Comparison of ENCODE assay signal across 8 mouse cellular contexts in the genomic region with DNA sequence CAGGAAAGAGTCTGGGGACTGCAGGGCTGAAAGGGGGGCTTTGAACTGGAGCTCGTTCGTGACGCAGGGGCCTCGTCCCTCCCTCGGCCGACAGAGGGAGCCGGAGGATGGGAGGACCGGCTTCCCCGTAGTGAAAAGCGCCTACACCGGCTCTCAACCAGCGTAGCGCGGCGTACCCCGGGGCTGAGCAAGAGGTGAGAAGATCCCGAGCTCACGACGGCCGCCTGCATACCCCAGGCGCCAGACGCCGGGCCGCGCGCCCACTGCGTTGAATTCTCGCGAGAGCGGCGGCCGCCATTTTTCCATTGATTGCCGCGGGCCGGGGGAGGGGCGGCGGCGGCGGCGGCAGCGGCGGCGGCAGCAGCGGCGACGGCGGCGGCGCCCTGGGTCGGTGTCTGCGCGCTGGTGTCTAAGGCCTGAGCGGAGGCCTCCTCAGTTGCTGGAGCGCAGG. TPM values are rescaled to one million over a fixed set of nuclear protein-coding genes. Genes with fewer than 3 reads are reported as not detected.
DNase-seq lines count a peak whose midpoint lies in the region; ATAC-seq and TF ChIP-seq lines count a peak whose summit lies in the region.

Gene Usp47 (plus strand): TSS at position 355 of the 451 bp plus-strand sequence.

- H3K9ac ChIP-seq in hindbrain, embryonic 11.5 days (ENCODE audit: low read depth, low read length): peak within 1 kb of the TSS; percentile 99
- peak within 1 kb of the TSS; percentile 96 for H3K9ac ChIP-seq in lung, postnatal 0 days (replicated peaks; ENCODE audit: low read depth)

- no peaks in the 10 kb centered on the region for H3K4me1 ChIP-seq in hindbrain, embryonic 11.5 days (replicated peaks; ENCODE audit: control insufficient read depth, insufficient read depth, low read length)
- H3K4me1 ChIP-seq in lung, postnatal 0 days (ENCODE audit: insufficient read depth, low read depth, low read length): peaks cover 12% of the 10 kb centered on the region

- peak within 1 kb of the TSS; percentile 98 for H3K27ac ChIP-seq in hindbrain, embryonic 11.5 days (ENCODE audit: low read depth, low read length)
- H3K27ac ChIP-seq in lung, postnatal 0 days (ENCODE audit: low read length): peak within 1 kb of the TSS; percentile 98

- peak; percentile 94 for ATAC-seq in hindbrain, embryonic 11.5 days (ENCODE audit: low FRiP score)
- peak; percentile 88 for ATAC-seq in lung, postnatal 0 days

- no peaks in the 10 kb centered on the region for H3K36me3 ChIP-seq in hindbrain, embryonic 11.5 days (ENCODE audit: control insufficient read depth, insufficient read depth, low read length)
- no peaks in the 10 kb centered on the region for H3K36me3 ChIP-seq in lung, postnatal 0 days (ENCODE audit: insufficient read depth, low read length)

- H3K9me3 ChIP-seq in hindbrain, embryonic 11.5 days (ENCODE audit: control insufficient read depth, low read length): no peaks in the 10 kb centered on the region
- H3K9me3 ChIP-seq in lung, postnatal 0 days (ENCODE audit: low read length): no peaks in the 10 kb centered on the region

- TF ChIP-seq EP300 in lung, postnatal 0 days (IDR thresholded peaks at IDR 0.05): peak; percentile 71

- WGBS in hindbrain, embryonic 11.5 days: 0% methylated on average over 16 of the region's 54 CpGs
- WGBS in lung, postnatal 0 days: 0% methylated on average over 21 of the region's 54 CpGs

- peak; percentile 93 for DNase-seq in NIH3T3 (ENCODE audit: low read depth)
- peak; percentile 86 for DNase-seq in cerebellum, adult 9-11 months
- DNase-seq in frontal cortex, postnatal 10 days (ENCODE audit: low spot score in 2 of 2): peak; percentile 77 to 86
- peak; percentile 91 for DNase-seq in hindbrain, embryonic 11.5 days (ENCODE audit: low spot score)
- peak; percentile 87 to 92 for DNase-seq in layer of hippocampus, postnatal 10 days (ENCODE audit: low spot score in 2 of 2)
- DNase-seq in lung, postnatal 0 days (ENCODE audit: low spot score): peak; percentile 87
- DNase-seq in ovary, postnatal 10 days (ENCODE audit: low spot score): peak; percentile 76
- DNase-seq in thymus, postnatal 10 days (ENCODE audit: low spot score in 2 of 2): peak; percentile 87 to 89

- H3K4me3 ChIP-seq in hindbrain, embryonic 11.5 days (ENCODE audit: low read depth, low read length): peak within 1 kb of the TSS; percentile 97
- H3K4me3 ChIP-seq in lung, postnatal 0 days (ENCODE audit: low read depth, low read length): peak within 1 kb of the TSS; percentile 94

- peak; percentile 76 for TF ChIP-seq CTCF in lung, postnatal 0 days (IDR thresholded peaks at IDR 0.05)

- no peaks in the 10 kb centered on the region for H3K27me3 ChIP-seq in hindbrain, embryonic 11.5 days (ENCODE audit: control insufficient read depth, insufficient read depth, low read length)
- H3K27me3 ChIP-seq in lung, postnatal 0 days (replicated peaks; ENCODE audit: insufficient read depth, low read length): no peaks in the 10 kb centered on the region

- H3K4me2 ChIP-seq in hindbrain, embryonic 11.5 days (replicated peaks; ENCODE audit: low read depth, low read length): peak within 1 kb of the TSS; percentile 72
- peak within 1 kb of the TSS; percentile 81 for H3K4me2 ChIP-seq in lung, postnatal 0 days (replicated peaks; ENCODE audit: low read depth, low read length)

RNA-seq across cellular contexts. Expression of gene Usp47, which starts in this region (rescaled TPM):
- polyA plus RNA-seq in hindbrain, embryonic 11.5 days (2014; fragmentation: Nextera tagmentation; extraction: Ambion mirVana): 94.4 and 108 TPM in 2 replicates
- 10 to 100 TPM; 76.3 to 77.2 TPM for total RNA-seq in layer of hippocampus, postnatal 10 days (2021)
- polyA plus RNA-seq in lung, postnatal 0 days (2015; fragmentation: Nextera tagmentation; extraction: Ambion mirVana): 33.1 and 36.4 TPM in 2 replicates

Comparison
In these comparisons a context has a peak if more than half of its experiments do, and no peak if none do; other contexts are left out.
1. Peak in every context shown above with its lines: DNase-seq, ATAC-seq, H3K4me3 ChIP-seq and H3K27ac ChIP-seq.